Mouse (Mus musculus): Measurements from ENCODE around the gene Synm.

The Synm gene

GRCm38 (mm10) chr7:67747731-67748305, 11.7 kb downstream of the Synm start:
- DNase-seq, result peak; percentile 23

- DNase-seq, result no peak
Measured at GRCm38 (mm10) chr7:67741706-67742105, 17.8 kb downstream of the Synm start.

- DNase-seq, result no peak
Measured at GRCm38 (mm10) chr7:67740796-67741195, 18.7 kb downstream of the Synm start.

- no peak for DNase-seq
Measured at GRCm38 (mm10) chr7:67740382-67740781, 19.2 kb downstream of the Synm start.

GRCm38 (mm10) chr7:67732276-67732675, 27.3 kb downstream of the Synm start:
- no peak for DNase-seq

- no peak for DNase-seq
Measured at GRCm38 (mm10) chr7:67730431-67731110, 29.0 kb downstream of the Synm start.

GRCm38 (mm10) chr7:67728809-67729208, 30.7 kb downstream of the Synm start:
- DNase-seq, result no peak

GRCm38 (mm10) chr7:67728203-67728602, 31.3 kb downstream of the Synm start:
- DNase-seq, result no peak

GRCm38 (mm10) chr7:67725016-67725415, 34.5 kb downstream of the Synm start:
- DNase-seq, result no peak

GRCm38 (mm10) chr7:67724536-67724935, 35.0 kb downstream of the Synm start:
- DNase-seq, result no peak

- DNase-seq, result no peak
Measured at GRCm38 (mm10) chr7:67722163-67722562, 37.4 kb downstream of the Synm start.

GRCm38 (mm10) chr7:67718804-67719203, 40.7 kb downstream of the Synm start:
- DNase-seq, result no peak

- DNase-seq, result no peak
Measured at GRCm38 (mm10) chr7:67717520-67717919, 42.0 kb downstream of the Synm start.

- DNase-seq, result no peak
Measured at GRCm38 (mm10) chr7:67716925-67717324, 42.6 kb downstream of the Synm start.

- no peak for DNase-seq
Measured at GRCm38 (mm10) chr7:67716213-67716878, 43.2 kb downstream of the Synm start.

- no peak for DNase-seq
Measured at GRCm38 (mm10) chr7:67715176-67715575, 44.4 kb downstream of the Synm start.

GRCm38 (mm10) chr7:67713820-67714510, 45.6 kb downstream of the Synm start:
- DNase-seq, result no peak

- DNase-seq, result no peak
Measured at GRCm38 (mm10) chr7:67710216-67710615, 49.3 kb downstream of the Synm start.

GRCm38 (mm10) chr7:67708160-67708559, 51.4 kb downstream of the Synm start:
- DNase-seq, result no peak

GRCm38 (mm10) chr7:67701252-67701914, 58.2 kb downstream of the Synm start:
- no peak for DNase-seq

GRCm38 (mm10) chr7:67700846-67701245, 58.7 kb downstream of the Synm start:
- DNase-seq, result peak; percentile 61

GRCm38 (mm10) chr7:67699301-67699700, 60.2 kb downstream of the Synm start:
- no peak for DNase-seq
